Comparison of ENCODE assay signal across 30 mouse cellular contexts in genomic region chr12:104055755-104056154, GRCm38 (mm10). TPM values are rescaled to one million over a fixed set of nuclear protein-coding genes. Genes with fewer than 3 reads are reported as not detected.
DNase-seq lines count a peak whose midpoint lies in the region; ATAC-seq and TF ChIP-seq lines count a peak whose summit lies in the region.
"Had no signal": no experiment of that assay in that cellular context is flagged by ENCODE, and none has a peak within 500 bp of the region (broad histone marks: within the 10 kb centered on the region; RNA-seq: fewer than 3 reads in every experiment).

No protein-coding gene starts in this region.

- in situ Hi-C loops in Patski (cut with MboI; ENCODE audit: low pct_unique_long_range_greater_than_20kb): loop anchor here (25.0 kb wide), 1 partner anchor 857 kb away; no protein-coding TSS in a partner anchor

- ATAC-seq in lung, postnatal 0 days: 0 out of 2 replicates have a peak, but pooled peaks have one; percentile 18
- peak; percentile 94 for ATAC-seq in Patski
- no peak for ATAC-seq in kidney, embryonic 14.5 days (ENCODE audit: low FRiP score, low TSS enrichment)
- ATAC-seq: forebrain, embryonic 15.5 days; intestine, embryonic 15.5 days had no signal

- no peak for TF ChIP-seq EP300 in lung, postnatal 0 days (IDR thresholded peaks at IDR 0.05)

- H3K27ac ChIP-seq in lung, postnatal 0 days (ENCODE audit: low read length): no peak overlapping the region
- no peak overlapping the region for H3K27ac ChIP-seq in kidney, embryonic 14.5 days (ENCODE audit: low read depth, low read length)
- H3K27ac ChIP-seq: embryonic facial prominence, embryonic 15.5 days; forebrain, embryonic 15.5 days; heart, adult 2 months; heart, embryonic 15.5 days; hindbrain, embryonic 10.5 days; hindbrain, embryonic 14.5 days; intestine, embryonic 15.5 days had no signal

- DNase-seq in cerebellum, postnatal 10 days: peak; percentile 44 to 52
- DNase-seq in cerebellum, adult 9-10 months: no peak
- no peak for DNase-seq in lung, postnatal 0 days (ENCODE audit: low spot score)
- no peak for DNase-seq in lung, postnatal 36 days
- DNase-seq in Patski (ENCODE audit: low read depth, low spot score): peak; percentile 85
- no peak for DNase-seq in T-cell, adult 2 months (ENCODE audit: low spot score)
- no peak for DNase-seq in gastrocnemius, postnatal 4 days (ENCODE audit: low spot score in 2 of 2)
- DNase-seq: adrenal gland, adult 8-10 months; cerebellum, adult 11 months; cerebellum, adult 8-10 months; embryo, embryonic 11 days; gastrocnemius, postnatal 36 days; heart, postnatal 14 days had no signal

- H3K9ac ChIP-seq in lung, postnatal 0 days (replicated peaks; ENCODE audit: low read depth): no peak overlapping the region
- H3K9ac ChIP-seq in kidney, embryonic 14.5 days (ENCODE audit: low read depth, low read length): no peak overlapping the region
- H3K9ac ChIP-seq: embryonic facial prominence, embryonic 15.5 days; forebrain, embryonic 15.5 days; heart, embryonic 15.5 days; hindbrain, embryonic 14.5 days; intestine, embryonic 15.5 days had no signal

- H3K4me2 ChIP-seq in lung, postnatal 0 days (replicated peaks; ENCODE audit: low read depth, low read length): no peak overlapping the region
- H3K4me2 ChIP-seq in kidney, embryonic 14.5 days (replicated peaks; ENCODE audit: low read depth, low read length): no peak overlapping the region
- H3K4me2 ChIP-seq: embryonic facial prominence, embryonic 15.5 days; forebrain, embryonic 15.5 days; heart, embryonic 11.5 days; heart, embryonic 15.5 days; hindbrain, embryonic 14.5 days; intestine, embryonic 15.5 days had no signal

- CTCF ChIA-PET in Patski (lab: Charles Lee): interaction anchor here (1.6 kb wide), 1 partner anchor 26 kb away, joined by 6 read pairs; no protein-coding TSS in a partner anchor

- no peak overlapping the region for H3K4me3 ChIP-seq in lung, postnatal 0 days (ENCODE audit: low read depth, low read length)
- H3K4me3 ChIP-seq in kidney, embryonic 14.5 days (ENCODE audit: low read length): no peak overlapping the region
- H3K4me3 ChIP-seq: embryonic facial prominence, embryonic 15.5 days; erythroblast, embryonic 14.5 days; forebrain, embryonic 15.5 days; heart, adult 2 months; heart, embryonic 15.5 days; hindbrain, embryonic 10.5 days; intestine, embryonic 15.5 days had no signal

- H3K9me3 ChIP-seq in lung, postnatal 0 days (ENCODE audit: low read length): no peaks in the 10 kb centered on the region
- no peaks in the 10 kb centered on the region for H3K9me3 ChIP-seq in kidney, embryonic 14.5 days (ENCODE audit: control insufficient read depth, low read length)
- H3K9me3 ChIP-seq: embryonic facial prominence, embryonic 15.5 days; forebrain, embryonic 15.5 days; heart, embryonic 15.5 days; hindbrain, embryonic 10.5 days; intestine, embryonic 15.5 days had no signal

- 67% methylated on average over 8 of the region's 8 CpGs for WGBS in lung, postnatal 0 days
- WGBS in kidney, embryonic 14.5 days: 87% methylated on average over 8 of the region's 8 CpGs

- no peaks in the 10 kb centered on the region for H3K36me3 ChIP-seq in lung, postnatal 0 days (ENCODE audit: insufficient read depth, low read length)
- no peaks in the 10 kb centered on the region for H3K36me3 ChIP-seq in kidney, embryonic 14.5 days (ENCODE audit: control insufficient read depth, insufficient read depth, low read length)
- H3K36me3 ChIP-seq: embryonic facial prominence, embryonic 15.5 days; forebrain, embryonic 15.5 days; heart, embryonic 15.5 days; hindbrain, embryonic 10.5 days; intestine, embryonic 15.5 days had no signal

- POLR2A ChIA-PET in Patski (lab: Charles Lee): no interaction called here

- no peaks in the 10 kb centered on the region for H3K4me1 ChIP-seq in lung, postnatal 0 days (ENCODE audit: insufficient read depth, low read depth, low read length)
- no peaks in the 10 kb centered on the region for H3K4me1 ChIP-seq in kidney, embryonic 14.5 days (ENCODE audit: control insufficient read depth, insufficient read depth, low read length)
- H3K4me1 ChIP-seq: embryonic facial prominence, embryonic 15.5 days; hindbrain, embryonic 10.5 days; intestine, embryonic 15.5 days had no signal

- no peak for TF ChIP-seq CTCF in lung, postnatal 0 days (IDR thresholded peaks at IDR 0.05)
- no peak for TF ChIP-seq CTCF in Patski (IDR thresholded peaks at IDR 0.05)

- no peaks in the 10 kb centered on the region for H3K27me3 ChIP-seq in lung, postnatal 0 days (replicated peaks; ENCODE audit: insufficient read depth, low read length)
- H3K27me3 ChIP-seq in Patski: no peaks in the 10 kb centered on the region
- H3K27me3 ChIP-seq in kidney, embryonic 14.5 days (ENCODE audit: control insufficient read depth, insufficient read depth, low read length): no peaks in the 10 kb centered on the region
- H3K27me3 ChIP-seq: embryonic facial prominence, embryonic 15.5 days; forebrain, embryonic 15.5 days; intestine, embryonic 15.5 days had no signal

RNA-seq across cellular contexts. Expression of gene Serpina12, which starts 11.5 kb away (rescaled TPM):
- polyA plus RNA-seq in lung, postnatal 0 days (2015; fragmentation: Nextera tagmentation; extraction: Ambion mirVana): 0.04 TPM in 1 of 2 replicates, not detected in the other
- polyA plus RNA-seq in Patski (2021): not detected
- not detected in 2 replicates for polyA plus RNA-seq in kidney, embryonic 14.5 days (2014; fragmentation: Nextera tagmentation; extraction: Ambion mirVana)
- not detected for total RNA-seq in gastrocnemius, postnatal 4 days (2021)
- total RNA-seq: gastrocnemius, postnatal 36 days; heart, adult 2 months; heart, postnatal 14 days had no signal
- polyA plus RNA-seq: brain, embryonic 14.5 days; embryonic facial prominence, embryonic 11.5 days; erythroblast, embryonic 14.5 days; forebrain, embryonic 11.5 days; forebrain, embryonic 15.5 days; heart, adult 2 months; heart, embryonic 11.5 days; heart, embryonic 15.5 days; hindbrain, embryonic 10.5 days; hindbrain, embryonic 14.5 days; intestine, embryonic 15.5 days had no signal

RNA-seq across cellular contexts. Expression of gene Serpina9, which starts 42.2 kb away (rescaled TPM):
- polyA plus RNA-seq in lung, postnatal 0 days (2015; fragmentation: Nextera tagmentation; extraction: Ambion mirVana): 0.32 and 0.89 TPM in 2 replicates
- polyA plus RNA-seq in Patski (2021): 0.08 TPM
- not detected in 2 replicates for polyA plus RNA-seq in kidney, embryonic 14.5 days (2014; fragmentation: Nextera tagmentation; extraction: Ambion mirVana)
- not detected for total RNA-seq in gastrocnemius, postnatal 4 days (2021)
- total RNA-seq: adrenal gland, adult 8-10 months; common myeloid progenitor, adult 5-6 weeks; gastrocnemius, adult 8-10 months; gastrocnemius, postnatal 36 days; heart, adult 2 months had no signal
- polyA plus RNA-seq: embryonic facial prominence, embryonic 11.5 days; erythroblast, embryonic 14.5 days; forebrain, embryonic 11.5 days; forebrain, embryonic 15.5 days; hindbrain, embryonic 10.5 days; hindbrain, embryonic 14.5 days; intestine, embryonic 15.5 days had no signal

RNA-seq across cellular contexts. Expression of gene Serpina5, which starts 45.2 kb away (rescaled TPM):
- polyA plus RNA-seq in lung, postnatal 0 days (2015; fragmentation: Nextera tagmentation; extraction: Ambion mirVana): not detected in 2 replicates
- 0.06 TPM for polyA plus RNA-seq in Patski (2021)
- not detected in 2 replicates for polyA plus RNA-seq in kidney, embryonic 14.5 days (2014; fragmentation: Nextera tagmentation; extraction: Ambion mirVana)
- not detected for total RNA-seq in gastrocnemius, postnatal 4 days (2021)
- total RNA-seq: common myeloid progenitor, adult 5-6 weeks; ES-E14; gastrocnemius, adult 8-10 months; gastrocnemius, postnatal 36 days; heart, adult 2 months; heart, postnatal 14 days had no signal
- polyA plus RNA-seq: brain, embryonic 14.5 days; embryonic facial prominence, embryonic 11.5 days; embryonic facial prominence, embryonic 15.5 days; erythroblast, embryonic 14.5 days; forebrain, embryonic 11.5 days; forebrain, embryonic 15.5 days; heart, adult 2 months; heart, embryonic 11.5 days; heart, embryonic 15.5 days; hindbrain, embryonic 10.5 days; hindbrain, embryonic 14.5 days; intestine, embryonic 15.5 days had no signal

RNA-seq across cellular contexts. Expression of gene Serpina3a, which starts 56.8 kb away (rescaled TPM):
- not detected in 2 replicates for polyA plus RNA-seq in lung, postnatal 0 days (2015; fragmentation: Nextera tagmentation; extraction: Ambion mirVana)
- not detected for polyA plus RNA-seq in Patski (2021)
- polyA plus RNA-seq in kidney, embryonic 14.5 days (2014; fragmentation: Nextera tagmentation; extraction: Ambion mirVana): not detected in 2 replicates
- not detected for total RNA-seq in gastrocnemius, postnatal 4 days (2021)
- total RNA-seq: adrenal gland, postnatal 4 days; common myeloid progenitor, adult 5-6 weeks; ES-E14; gastrocnemius, adult 8-10 months; gastrocnemius, postnatal 36 days; heart, adult 2 months; heart, postnatal 14 days had no signal
- polyA plus RNA-seq: brain, embryonic 14.5 days; embryonic facial prominence, embryonic 11.5 days; embryonic facial prominence, embryonic 15.5 days; erythroblast, embryonic 14.5 days; forebrain, embryonic 11.5 days; forebrain, embryonic 15.5 days; heart, adult 2 months; heart, embryonic 11.5 days; heart, embryonic 15.5 days; hindbrain, embryonic 10.5 days; hindbrain, embryonic 14.5 days; intestine, embryonic 15.5 days had no signal

Comparison
In these comparisons a context has a peak if more than half of its experiments do, and no peak if none do; other contexts are left out.
1. DNase-seq: peak in cerebellum, postnatal 10 days (2 of 2) and Patski (single experiment); none in cerebellum, adult 9-10 months (single experiment), lung, postnatal 0 days (single experiment), lung, postnatal 36 days (single experiment), T-cell, adult 2 months (single experiment) and gastrocnemius, postnatal 4 days (0 of 2).